Mouse (Mus musculus) erythroblast, embryonic 14.5 days (primary cell): Measurements from ENCODE around the gene Frmd5.

ENCODE experiments used
- GATA1 ChIP-seq: IDR thresholded peaks from 2 replicates; pipeline ENCODE4 v1.6.1; 2012; ENCODE audit warnings: low read length, inconsistent platforms, mixed read lengths
- TAL1 ChIP-seq: IDR thresholded peaks from 3 replicates; pipeline ENCODE4 v1.6.1; 2012; ENCODE audit warnings: low read length, inconsistent platforms, mixed read lengths

- TF ChIP-seq TAL1 (no peak), GATA1 (no peak)
These were observed 235.1 kb downstream of the Frmd5 start for GRCm38 (mm10) chr2:121571780-121572179.
